Mouse (Mus musculus) MEL (cell line): ENCODE data around the gene Auts2.

ENCODE experiments used
- CHD1 ChIP-seq: IDR thresholded peaks from 2 replicates; pipeline ENCODE4 v1.6.1; 2012; ENCODE audit warnings: low read depth, mild to moderate bottlenecking, inconsistent platforms, low read length, improper control_type of control experiment
- CHD2 ChIP-seq: IDR thresholded peaks from 2 replicates; pipeline ENCODE4 v1.6.1; 2011; ENCODE audit warnings: low read length, improper control_type of control experiment
- CTCF ChIP-seq, 3 experiments: IDR thresholded peaks in 2 of 3; conservative IDR thresholded peaks in 1 of 3; 2 replicates each; pipeline ENCODE4 v1.5.1; 2011 to 2012; ENCODE audit warnings: low read length in 3 of 3, low read depth in 2 of 3, mild to moderate bottlenecking in 2 of 3, improper control_type of control experiment in 1 of 3, inconsistent platforms in 1 of 3, mixed read lengths in 1 of 3, moderate library complexity in 1 of 3; ENCODE audit not compliant: control insufficient read depth in 1 of 3, insufficient read depth in 1 of 3, poor library complexity in 1 of 3, severe bottlenecking in 1 of 3
- EP300 ChIP-seq, 2 experiments: IDR thresholded peaks; 2 replicates each; pipeline ENCODE4 v1.6.1; 2011; ENCODE audit warnings: improper control_type of control experiment in 2 of 2, low read length in 2 of 2, low read depth in 1 of 2, mild to moderate bottlenecking in 1 of 2
- ETS1 ChIP-seq: IDR thresholded peaks from 2 replicates; pipeline ENCODE4 v1.6.1; 2012; ENCODE audit warnings: low read depth, mild to moderate bottlenecking, inconsistent platforms, low read length, improper control_type of control experiment, moderate library complexity
- KAT2A ChIP-seq: conservative IDR thresholded peaks from 2 replicates; pipeline ENCODE4 v1.6.1; 2012; ENCODE audit warnings: low read depth, low read length, improper control_type of control experiment, inconsistent platforms
- POLR2A ChIP-seq, 2 experiments: IDR thresholded peaks; 2 replicates each; pipeline ENCODE4 v1.6.1; 2011 to 2012; ENCODE audit warnings: low read length in 2 of 2, mild to moderate bottlenecking in 2 of 2, control low read depth in 1 of 2, improper control_type of control experiment in 1 of 2, low read depth in 1 of 2, moderate library complexity in 1 of 2; ENCODE audit not compliant: control insufficient read depth in 1 of 2, insufficient read depth in 1 of 2, poor library complexity in 1 of 2
- POLR2AphosphoS2 ChIP-seq: IDR thresholded peaks from 2 replicates; pipeline ENCODE4 v1.6.1; 2011; ENCODE audit warnings: low read length, improper control_type of control experiment
- TAL1 ChIP-seq: IDR thresholded peaks from 2 replicates; pipeline ENCODE4 v1.6.1; 2012; ENCODE audit warnings: mild to moderate bottlenecking, inconsistent platforms, low read length, moderate library complexity, mixed read lengths
- TBP ChIP-seq: IDR thresholded peaks from 2 replicates; pipeline ENCODE4 v1.8.0; 2011; ENCODE audit warnings: low read depth, low read length, improper control_type of control experiment
- USF1 ChIP-seq: IDR thresholded peaks from 2 replicates; pipeline ENCODE4 v1.6.1; 2014; ENCODE audit warnings: low read depth, mild to moderate bottlenecking, inconsistent platforms, low read length, improper control_type of control experiment, moderate library complexity
- ZC3H11A ChIP-seq: IDR thresholded peaks from 2 replicates; pipeline ENCODE4 v1.6.1; 2012; ENCODE audit warnings: low read depth, mild to moderate bottlenecking, inconsistent platforms, low read length, improper control_type of control experiment
- ZKSCAN1 ChIP-seq: IDR thresholded peaks from 2 replicates; pipeline ENCODE4 v1.6.1; 2012; ENCODE audit warnings: low read depth, mild to moderate bottlenecking, inconsistent platforms, low read length, improper control_type of control experiment, moderate library complexity
- ZMIZ1 ChIP-seq: IDR thresholded peaks from 2 replicates; pipeline ENCODE4 v1.6.1; 2012; ENCODE audit warnings: low read depth, mild to moderate bottlenecking, inconsistent platforms, low read length, improper control_type of control experiment, moderate library complexity

GRCm38 (mm10) chr5:131510659-131511058 lies 1032.5 kb downstream of the Auts2 start:
- TF ChIP-seq POLR2A (IDR thresholded peaks at IDR 0.05; ENCODE audit: control insufficient read depth in 1 of 2, insufficient read depth in 1 of 2, low read depth in 1 of 2, low read length in 2 of 2, poor library complexity in 1 of 2) (no peak), EP300 (IDR thresholded peaks at IDR 0.05; ENCODE audit: low read depth in 1 of 2, low read length in 2 of 2) (no peak), CTCF (IDR thresholded peaks at IDR 0.05 in 2 of 3, conservative IDR thresholded peaks at IDR 0.05 in 1 of 3; ENCODE audit: control insufficient read depth in 1 of 3, insufficient read depth in 1 of 3, low read depth in 2 of 3, low read length in 3 of 3, poor library complexity in 1 of 3, severe bottlenecking in 1 of 3) (no peak), CHD2 (no peak), ZC3H11A (no peak), TAL1 (no peak), ETS1 (no peak), KAT2A (no peak), ZKSCAN1 (no peak), TBP (no peak), ZMIZ1 (no peak), CHD1 (no peak), POLR2AphosphoS2 (no peak), USF1 (no peak)
